Mouse (Mus musculus) hindbrain, embryonic 13.5 days (tissue): Measurements from ENCODE around the gene Fndc7. TPM values are rescaled to one million over a fixed set of nuclear protein-coding genes. Genes with fewer than 3 reads are reported as not detected.
A peak's percentile ranks its signal among the peaks of the same experiment; 100 is the strongest.
"Not testable (repeated sequence)": the region's sequence is repeated elsewhere in the genome, so short reads cannot be mapped to it uniquely, and the experiment has no call there.

Experiments
- ATAC-seq: fragments of 200-750 bp; cut with Nextera tagmentation; 2 replicates; pipeline ENCODE4 v1.8.0; 2017; ENCODE audit warnings: moderate TSS enrichment; ENCODE audit not compliant: low FRiP score
- H3K27ac ChIP-seq: fragments of 300-500 bp; sonication (generic); 2 replicates; pipeline ENCODE4 v1.5.1; 2015; ENCODE audit warnings: inconsistent platforms, mild to moderate bottlenecking, moderate library complexity
- H3K27me3 ChIP-seq: fragments of 300-500 bp; sonication (generic); 2 replicates; pipeline ENCODE4 v1.6.1; 2015; ENCODE audit warnings: mild to moderate bottlenecking, inconsistent platforms
- H3K36me3 ChIP-seq: fragments of 300-500 bp; sonication (generic); 2 replicates; pipeline ENCODE4 v1.6.1; 2015; ENCODE audit warnings: mild to moderate bottlenecking, inconsistent platforms
- H3K4me1 ChIP-seq: fragments of 300-500 bp; sonication (generic); replicated peaks from 2 replicates; pipeline ENCODE4 v1.6.1; 2015; ENCODE audit warnings: inconsistent platforms
- H3K4me2 ChIP-seq: fragments of 300-500 bp; sonication (generic); 2 replicates; pipeline ENCODE4 v1.6.1; 2015; ENCODE audit warnings: inconsistent platforms, mild to moderate bottlenecking, moderate library complexity
- H3K4me3 ChIP-seq: fragments of 300-500 bp; sonication (generic); 2 replicates; pipeline ENCODE4 v1.5.1; 2015; ENCODE audit warnings: mild to moderate bottlenecking, inconsistent platforms
- H3K9ac ChIP-seq: fragments of 300-500 bp; sonication (generic); 2 replicates; pipeline ENCODE4 v1.6.1; 2015; ENCODE audit warnings: mild to moderate bottlenecking, inconsistent platforms
- H3K9me3 ChIP-seq: fragments of 300-500 bp; sonication (generic); 2 replicates; pipeline ENCODE4 v1.6.1; 2016; ENCODE audit warnings: inconsistent platforms
- WGBS: fragments of 180-500 bp; shearing (Covaris S2); methylation state at CpG from one replicate; pipeline ENCODE4 v1.1.7; 2015; 5-methylcytosine and 5-hydroxymethylcytosine counted together
- polyA plus RNA-seq: library from polyadenylated mRNA; unstranded; fragments of >200 nt; fragmentation: Nextera tagmentation; extraction: Ambion mirVana; gene quantifications from 2 replicates; pipeline ENCODE4 v1.2.1, GENCODE M21; 2015

Fndc7 gene
- polyA plus RNA-seq, 1 experiment from 2014 or later: 0.09 TPM

GRCm38 (mm10) chr3:108850506-108850905, 39.3 kb downstream of the Fndc7 start:
- Histone ChIP-seq H3K36me3 (no peaks in the 10 kb centered on the region), H3K4me3 (no peak overlapping the region), H3K27me3 (no peaks in the 10 kb centered on the region), H3K4me1 (peaks cover 22% of the 10 kb centered on the region), H3K4me2 (no peak overlapping the region), H3K9me3 (no peaks in the 10 kb centered on the region), H3K27ac (no peak overlapping the region), H3K9ac (no peak overlapping the region)
- no peak for ATAC-seq
- 48% methylated on average over 3 of the region's 3 CpGs for WGBS

DNA sequence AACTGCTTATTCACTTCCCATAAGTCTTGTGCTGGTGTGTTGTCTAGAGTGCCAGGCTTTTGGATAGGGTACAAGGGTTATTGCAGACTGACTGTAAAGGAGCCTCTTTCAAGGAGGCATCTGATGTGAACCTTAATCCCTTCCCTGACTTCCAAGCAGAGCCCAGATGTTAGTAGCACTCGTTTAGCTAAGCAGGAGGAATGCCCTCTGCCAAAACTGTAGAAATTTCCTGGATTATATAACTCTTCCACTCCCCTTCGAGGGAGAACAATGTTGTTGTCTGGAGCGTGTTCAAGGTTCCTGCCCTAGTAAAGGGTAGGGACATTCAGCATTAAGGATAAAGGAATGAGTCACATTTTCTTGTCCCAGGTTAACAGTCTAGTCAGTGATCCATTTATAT, 43.2 kb downstream of the Fndc7 start:
- Histone ChIP-seq H3K27me3 (no peaks in the 10 kb centered on the region), H3K4me3 (no peak overlapping the region), H3K4me1 (0 out of 2 replicates have a peak, but pooled peaks cover 8% of the 10 kb centered on the region), H3K27ac (no peak overlapping the region), H3K9me3 (no peaks in the 10 kb centered on the region), H3K36me3 (no peaks in the 10 kb centered on the region), H3K9ac (no peak overlapping the region), H3K4me2 (no peak overlapping the region)
- ATAC-seq: no peak
- 85% methylated on average over 3 of the region's 3 CpGs for WGBS

GRCm38 (mm10) chr3:108844521-108844920, 45.3 kb downstream of the Fndc7 start:
- H3K27me3 ChIP-seq: no peaks in the 10 kb centered on the region
- no peak overlapping the region for H3K4me2 ChIP-seq
- H3K36me3 ChIP-seq: no peaks in the 10 kb centered on the region
- no peak for ATAC-seq
- H3K4me1 ChIP-seq: no peaks in the 10 kb centered on the region
- H3K9me3 ChIP-seq: no peaks in the 10 kb centered on the region
- no peak overlapping the region for H3K4me3 ChIP-seq
- 80% methylated on average over 5 of the region's 5 CpGs for WGBS
- H3K27ac ChIP-seq: no peak overlapping the region
- H3K9ac ChIP-seq: no peak overlapping the region

DNA sequence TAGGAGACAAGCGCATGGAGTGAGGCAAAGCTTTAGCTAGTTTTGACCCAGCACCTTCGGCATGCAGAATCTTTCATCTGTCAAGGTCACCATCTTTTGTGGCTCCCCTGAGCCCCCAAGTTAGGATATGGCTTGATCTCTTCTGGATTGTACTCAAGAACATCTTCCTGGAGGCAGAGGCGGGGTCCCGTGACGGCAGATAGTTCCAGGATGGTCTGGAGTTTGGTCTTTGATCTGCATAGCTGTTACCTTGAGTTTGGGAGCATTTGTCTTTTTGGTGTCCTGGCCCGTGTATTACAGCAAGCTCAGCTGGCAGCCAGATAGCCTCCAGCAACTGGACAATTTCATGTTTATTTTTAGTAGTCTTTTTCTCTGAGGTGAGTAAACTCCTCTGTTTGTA, 45.8 kb downstream of the Fndc7 start:
- H3K4me1 ChIP-seq: peaks cover 2% of the 10 kb centered on the region; the same call in 1 of the 2 replicates
- 92% methylated on average over 6 of the region's 6 CpGs for WGBS
- ATAC-seq: no peak

GRCm38 (mm10) chr3:108840716-108841054, 49.1 kb downstream of the Fndc7 start:
- no peaks in the 10 kb centered on the region for H3K27me3 ChIP-seq
- WGBS: 57% methylated on average over 4 of the region's 4 CpGs
- H3K4me3 ChIP-seq: peak overlapping the region; percentile 74
- no peak overlapping the region for H3K27ac ChIP-seq
- no peaks in the 10 kb centered on the region for H3K9me3 ChIP-seq
- peak; percentile 78 for ATAC-seq
- H3K4me2 ChIP-seq: peak overlapping the region; percentile 76
- H3K36me3 ChIP-seq: no peaks in the 10 kb centered on the region
- H3K4me1 ChIP-seq: peaks cover 15% of the 10 kb centered on the region; the same call in 1 of the 2 replicates
- H3K9ac ChIP-seq: no peak overlapping the region

More for the DNA sequence above, 45.8 kb downstream of the Fndc7 start:
- Histone ChIP-seq H3K9me3 (no peaks in the 10 kb centered on the region), H3K9ac (no peak overlapping the region), H3K4me3 (no peak overlapping the region), H3K27me3 (no peaks in the 10 kb centered on the region), H3K4me2 (no peak overlapping the region), H3K27ac (no peak overlapping the region), H3K36me3 (no peaks in the 10 kb centered on the region)

DNA sequence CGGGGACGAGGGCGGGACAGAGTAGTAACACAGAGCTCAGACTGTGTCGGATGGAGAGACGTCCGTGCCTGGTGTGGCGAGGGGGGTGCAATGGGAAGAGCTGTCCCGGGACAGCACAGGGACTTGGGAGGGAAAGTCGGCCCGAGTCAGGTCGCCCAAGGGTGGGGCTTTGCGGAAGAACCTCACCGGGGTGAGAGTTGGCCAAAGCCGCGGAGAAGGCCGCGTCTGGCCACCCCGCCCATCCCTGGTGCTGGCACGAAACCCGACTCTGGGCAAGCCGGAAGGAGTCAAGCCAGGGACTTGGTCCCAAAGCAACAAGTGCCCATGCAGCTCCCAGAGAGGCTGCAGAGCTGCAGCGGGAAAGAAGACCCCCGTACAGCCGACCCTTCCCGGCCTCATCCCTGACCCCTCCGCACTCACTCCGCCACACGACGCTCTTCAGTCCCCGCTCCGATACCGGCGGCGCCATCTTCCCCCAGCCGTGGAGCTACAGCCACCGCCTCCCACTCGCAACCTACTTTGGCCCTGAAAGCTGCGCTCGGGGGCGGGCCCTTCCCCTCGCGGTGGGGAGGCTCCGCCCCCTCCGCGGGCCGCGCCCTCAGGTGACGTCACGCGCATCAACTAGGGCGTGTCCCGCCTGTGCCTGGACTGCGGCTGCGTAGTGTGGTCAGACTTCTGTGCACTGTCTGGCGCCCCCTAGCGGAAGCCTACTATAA, 49.6 kb downstream of the Fndc7 start, which contains the start of gene Stxbp3:
TSS of gene Stxbp3 (minus strand) at position 527 of the 716 bp plus-strand sequence.
- ATAC-seq: peak; percentile 95
- Histone ChIP-seq H3K27me3 (no peaks in the 10 kb centered on the region), H3K4me1 (peaks cover 15% of the 10 kb centered on the region; the same call in 1 of the 2 replicates), H3K9ac (peak within 1 kb of the TSS; percentile 81), H3K36me3 (no peaks in the 10 kb centered on the region), H3K4me2 (peak within 1 kb of the TSS; percentile 76), H3K4me3 (peak within 1 kb of the TSS; percentile 74), H3K9me3 (no peaks in the 10 kb centered on the region), H3K27ac (peak within 1 kb of the TSS; percentile 72)
- WGBS: under 1% methylated on average over 56 of the region's 56 CpGs

GRCm38 (mm10) chr3:108839647-108839999, 50.2 kb downstream of the Fndc7 start:
- WGBS: 11% methylated on average over 8 of the region's 8 CpGs
- ATAC-seq: no peak
- Histone ChIP-seq H3K27ac (peak overlapping the region; percentile 72), H3K4me3 (peak overlapping the region; percentile 74), H3K9me3 (no peaks in the 10 kb centered on the region), H3K9ac (peak overlapping the region; percentile 81), H3K36me3 (no peaks in the 10 kb centered on the region), H3K4me1 (peaks cover 15% of the 10 kb centered on the region; the same call in 1 of the 2 replicates), H3K4me2 (peak overlapping the region; percentile 76), H3K27me3 (no peaks in the 10 kb centered on the region)

DNA sequence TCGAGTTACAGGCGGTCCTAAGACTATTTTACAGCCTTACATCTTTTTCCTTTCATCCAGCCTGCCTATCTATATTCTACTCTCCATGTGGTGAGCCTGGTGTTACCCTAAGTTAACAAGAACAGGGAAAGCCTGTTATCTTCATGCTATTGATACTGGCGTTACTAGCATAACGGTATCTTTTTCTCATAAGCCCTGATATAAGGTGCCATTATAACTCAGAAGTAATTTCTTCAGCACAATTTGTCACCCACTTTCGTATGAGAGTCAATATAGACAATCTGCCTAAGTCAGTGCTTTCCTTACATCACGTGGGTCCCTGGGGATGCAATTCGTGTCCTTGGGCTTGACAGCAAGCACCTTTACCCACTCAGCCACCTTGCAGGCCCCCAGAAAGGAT, 50.8 kb downstream of the Fndc7 start:
- Histone ChIP-seq H3K27me3 (no peaks in the 10 kb centered on the region), H3K9me3 (no peaks in the 10 kb centered on the region), H3K4me1 (peaks cover 15% of the 10 kb centered on the region; the same call in 1 of the 2 replicates), H3K9ac (no peak overlapping the region), H3K4me2 (peak overlapping the region; percentile 76), H3K27ac (no peak overlapping the region), H3K4me3 (peak overlapping the region; percentile 74; the same call in 1 of the 2 replicates), H3K36me3 (no peaks in the 10 kb centered on the region)
- no peak for ATAC-seq
- 83% methylated on average over 7 of the region's 7 CpGs for WGBS

GRCm38 (mm10) chr3:108836931-108837330, 52.9 kb downstream of the Fndc7 start:
- Histone ChIP-seq H3K4me3 (no peak overlapping the region), H3K36me3 (no peaks in the 10 kb centered on the region), H3K9me3 (no peaks in the 10 kb centered on the region), H3K9ac (no peak overlapping the region), H3K27me3 (no peaks in the 10 kb centered on the region), H3K27ac (no peak overlapping the region), H3K4me2 (no peak overlapping the region), H3K4me1 (peaks cover 15% of the 10 kb centered on the region; the same call in 1 of the 2 replicates)
- ATAC-seq: no peak
- WGBS: 95% methylated on average over 6 of the region's 6 CpGs

GRCm38 (mm10) chr3:108833717-108834116, 56.1 kb downstream of the Fndc7 start:
- H3K27ac ChIP-seq, H3K9ac ChIP-seq, ATAC-seq, H3K4me3 ChIP-seq, H3K27me3 ChIP-seq, H3K4me2 ChIP-seq, H3K36me3 ChIP-seq, H3K9me3 ChIP-seq: not testable (repeated sequence)
- WGBS: 100% methylated on average over 1 of the region's 1 CpGs
- H3K4me1 ChIP-seq: peaks cover 10% of the 10 kb centered on the region; the same call in 1 of the 2 replicates

- Histone ChIP-seq H3K9ac (no peak overlapping the region), H3K27me3 (no peaks in the 10 kb centered on the region), H3K9me3 (no peaks in the 10 kb centered on the region), H3K27ac (no peak overlapping the region), H3K36me3 (peaks cover 3% of the 10 kb centered on the region; the same call in 1 of the 2 replicates), H3K4me2 (no peak overlapping the region), H3K4me1 (no peaks in the 10 kb centered on the region), H3K4me3 (no peak overlapping the region)
- 94% methylated on average over 6 of the region's 6 CpGs for WGBS
- ATAC-seq: no peak
Measured at GRCm38 (mm10) chr3:108831750-108832149, 58.1 kb downstream of the Fndc7 start.

DNA sequence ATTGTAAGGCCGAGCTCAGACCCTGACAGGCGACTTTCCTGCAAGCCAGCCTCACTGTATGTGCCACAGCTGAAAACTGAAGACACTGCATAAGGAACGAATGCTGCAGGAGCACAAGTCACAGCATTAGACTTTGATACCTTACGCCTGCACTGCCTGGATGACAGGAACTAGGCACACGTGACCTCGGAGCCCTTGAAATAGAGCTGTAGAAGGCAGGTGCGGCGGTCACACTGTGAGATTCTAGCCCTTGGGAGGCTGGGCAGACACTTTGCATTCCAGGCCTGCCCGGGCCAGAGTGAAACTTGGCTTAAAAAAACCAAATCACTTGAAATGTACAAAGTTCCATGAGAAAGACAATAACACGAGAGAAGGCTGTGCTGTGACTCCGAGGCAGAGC, 59.3 kb downstream of the Fndc7 start:
- Histone ChIP-seq H3K4me3 (no peak overlapping the region), H3K4me2 (no peak overlapping the region), H3K4me1 (no peaks in the 10 kb centered on the region), H3K27me3 (no peaks in the 10 kb centered on the region), H3K36me3 (peaks cover 6% of the 10 kb centered on the region; the same call in 1 of the 2 replicates), H3K27ac (no peak overlapping the region), H3K9me3 (no peaks in the 10 kb centered on the region), H3K9ac (no peak overlapping the region)
- ATAC-seq: no peak
- 90% methylated on average over 11 of the region's 11 CpGs for WGBS

GRCm38 (mm10) chr3:108815631-108816030, 74.2 kb downstream of the Fndc7 start:
- no peak for ATAC-seq
- Histone ChIP-seq H3K9ac (no peak overlapping the region), H3K4me1 (no peaks in the 10 kb centered on the region), H3K4me2 (no peak overlapping the region), H3K27ac (no peak overlapping the region), H3K4me3 (no peak overlapping the region), H3K27me3 (no peaks in the 10 kb centered on the region), H3K36me3 (peaks cover 20% of the 10 kb centered on the region), H3K9me3 (no peaks in the 10 kb centered on the region)
- 68% methylated on average over 4 of the region's 4 CpGs for WGBS
